Mouse (Mus musculus) kidney, adult 8-10 months (tissue): ENCODE data around the gene Bysl.
"Not testable (repeated sequence)": the region's sequence is repeated elsewhere in the genome, so short reads cannot be mapped to it uniquely, and the experiment has no call there.

Experiments used
- DNase-seq, 2 experiments: peaks; one replicate each; pipeline ENCODE4 v3.0.0; 2022

The Bysl gene

GRCm38 (mm10) chr17:47617605-47618307 is 6.5 kb upstream of the Bysl start:
- no peak for DNase-seq

GRCm38 (mm10) chr17:47616652-47617051 is 5.4 kb upstream of the Bysl start:
- DNase-seq = no peak

GRCm38 (mm10) chr17:47616119-47616518 is 4.8 kb upstream of the Bysl start:
- no peak for DNase-seq

GRCm38 (mm10) chr17:47614018-47614417 is 2.7 kb upstream of the Bysl start:
- peak in 1 of 2 experiments; percentile 52 for DNase-seq

- no peak for DNase-seq
Measured at GRCm38 (mm10) chr17:47611661-47611982, 330 bp upstream of the Bysl start.

GRCm38 (mm10) chr17:47609182-47609581 is 2.1 kb downstream of the Bysl start:
- no peak for DNase-seq

- DNase-seq = no peak
Measured at GRCm38 (mm10) chr17:47606220-47606619, 5.1 kb downstream of the Bysl start.

GRCm38 (mm10) chr17:47602289-47602688 is 9.0 kb downstream of the Bysl start:
- no peak for DNase-seq

- no peak for DNase-seq
Measured at GRCm38 (mm10) chr17:47601389-47601755, 9.9 kb downstream of the Bysl start.

- DNase-seq = no peak
Measured at GRCm38 (mm10) chr17:47600601-47601388, 10.5 kb downstream of the Bysl start.

GRCm38 (mm10) chr17:47599511-47600297 is 11.6 kb downstream of the Bysl start:
- DNase-seq = no peak

GRCm38 (mm10) chr17:47598580-47599304 is 12.6 kb downstream of the Bysl start:
- not testable (repeated sequence) for DNase-seq

GRCm38 (mm10) chr17:47597838-47598579 is 13.3 kb downstream of the Bysl start:
- DNase-seq = no peak

- DNase-seq = no peak
Measured at GRCm38 (mm10) chr17:47597261-47597660, 14.0 kb downstream of the Bysl start.

GRCm38 (mm10) chr17:47596839-47597164 is 14.5 kb downstream of the Bysl start:
- DNase-seq = no peak

GRCm38 (mm10) chr17:47596162-47596838 is 15.0 kb downstream of the Bysl start:
- DNase-seq = no peak

GRCm38 (mm10) chr17:47595248-47596161 is 15.8 kb downstream of the Bysl start:
- DNase-seq = peak; percentile 72 to 74

- no peak for DNase-seq
Measured at GRCm38 (mm10) chr17:47594969-47595247, 16.4 kb downstream of the Bysl start.

- DNase-seq = peak; percentile 43 to 50
Measured at GRCm38 (mm10) chr17:47594183-47594968, 16.9 kb downstream of the Bysl start.

GRCm38 (mm10) chr17:47593854-47594182 is 17.5 kb downstream of the Bysl start:
- no peak for DNase-seq
